Mouse (Mus musculus) bone marrow, adult 2 months (tissue): ENCODE measurements around the gene Col4a2. TPM values are rescaled to one million over a fixed set of nuclear protein-coding genes. Genes with fewer than 3 reads are reported as not detected.
A peak's percentile ranks its signal among the peaks of the same experiment; 100 is the strongest.

Experiments used
- H3K27ac ChIP-seq: fragments of 200-500 bp; 2 replicates; pipeline ENCODE4 v1.5.1; 2012; ENCODE audit warnings: low read depth, mild to moderate bottlenecking, control low read depth, inconsistent platforms, low read length; ENCODE audit not compliant: control insufficient read depth, poor library complexity, insufficient read depth
- H3K4me1 ChIP-seq: fragments of 200-500 bp; 2 replicates; pipeline ENCODE4 v1.6.1; 2011; ENCODE audit warnings: low read length; ENCODE audit not compliant: control insufficient read depth, insufficient read depth
- H3K4me3 ChIP-seq: fragments of 200-500 bp; replicated peaks from 2 replicates; pipeline ENCODE3; 2011; ENCODE audit warnings: mild to moderate bottlenecking, low read depth, low read length, control low read depth; ENCODE audit not compliant: control insufficient read depth
- CTCF ChIP-seq: fragments of 200-500 bp; IDR thresholded peaks from 2 replicates; pipeline ENCODE4 v1.5.1; 2011; ENCODE audit warnings: low read length, control low read depth; ENCODE audit not compliant: control insufficient read depth, insufficient read depth
- POLR2A ChIP-seq: fragments of 200-500 bp; IDR thresholded peaks from 2 replicates; pipeline ENCODE4 v1.6.1; 2011; ENCODE audit warnings: low read depth, mild to moderate bottlenecking, control low read depth, low read length, borderline replicate concordance; ENCODE audit not compliant: control insufficient read depth
- WGBS: fragments of 180-500 bp; shearing (Covaris S2); methylation state at CpG from one replicate; pipeline ENCODE4 v1.1.7; 2018; 5-methylcytosine and 5-hydroxymethylcytosine counted together
- polyA plus RNA-seq: library from polyadenylated mRNA; stranded (reverse); fragments of >200 nt; gene quantifications from 2 replicates; pipeline ENCODE4 v1.2.4, GENCODE M21; 2011; ENCODE audit warnings: low replicate concordance; ENCODE audit not compliant: missing spikeins, insufficient read depth, insufficient read length

The Col4a2 gene
- polyA plus RNA-seq, 1 experiment = 3.9 TPM

- Histone ChIP-seq H3K4me3 (no peak overlapping the region), H3K4me1 (no peaks in the 10 kb centered on the region), H3K27ac (no peak overlapping the region)
- 84% methylated on average over 3 of the region's 3 CpGs for WGBS
- no peak for TF ChIP-seq CTCF
- TF ChIP-seq POLR2A = no peak
Observed at GRCm38 (mm10) chr8:11382933-11383332, 70.3 kb downstream of the Col4a2 start.

GRCm38 (mm10) chr8:11383379-11383778 is 70.8 kb downstream of the Col4a2 start:
- H3K4me1 ChIP-seq = no peaks in the 10 kb centered on the region
- TF ChIP-seq POLR2A (no peak), CTCF (no peak)
- H3K27ac ChIP-seq = no peak overlapping the region
- WGBS = 79% methylated on average over 3 of the region's 3 CpGs
- no peak overlapping the region for H3K4me3 ChIP-seq

- Histone ChIP-seq H3K4me3 (no peak overlapping the region), H3K27ac (no peak overlapping the region), H3K4me1 (no peaks in the 10 kb centered on the region)
- 84% methylated on average over 4 of the region's 4 CpGs for WGBS
- no peak for TF ChIP-seq POLR2A
- no peak for TF ChIP-seq CTCF
Observed at GRCm38 (mm10) chr8:11384841-11385240, 72.2 kb downstream of the Col4a2 start.

- Histone ChIP-seq H3K4me3 (no peak overlapping the region), H3K27ac (no peak overlapping the region), H3K4me1 (no peaks in the 10 kb centered on the region)
- 74% methylated on average over 9 of the region's 9 CpGs for WGBS
- TF ChIP-seq POLR2A (no peak), CTCF (no peak)
Observed at GRCm38 (mm10) chr8:11385272-11385905, 72.8 kb downstream of the Col4a2 start.

- H3K4me1 ChIP-seq = no peaks in the 10 kb centered on the region
- no peak overlapping the region for H3K27ac ChIP-seq
- TF ChIP-seq POLR2A = no peak
- no peak for TF ChIP-seq CTCF
- no peak overlapping the region for H3K4me3 ChIP-seq
- WGBS = 91% methylated on average over 4 of the region's 4 CpGs
Observed at GRCm38 (mm10) chr8:11387282-11387681, 74.7 kb downstream of the Col4a2 start.

GRCm38 (mm10) chr8:11389275-11390050 is 76.9 kb downstream of the Col4a2 start:
- no peak overlapping the region for H3K27ac ChIP-seq
- H3K4me1 ChIP-seq = no peaks in the 10 kb centered on the region; the same call in 1 of the 2 replicates
- TF ChIP-seq CTCF (no peak), POLR2A (no peak)
- WGBS = 77% methylated on average over 11 of the region's 11 CpGs
- H3K4me3 ChIP-seq = no peak overlapping the region

- TF ChIP-seq CTCF (peak; percentile 86), POLR2A (no peak)
- no peak overlapping the region for H3K4me3 ChIP-seq
- peaks cover 4% of the 10 kb centered on the region for H3K4me1 ChIP-seq
- no peak overlapping the region for H3K27ac ChIP-seq
- WGBS = 7% methylated on average over 1 of the region's 1 CpGs
Observed at GRCm38 (mm10) chr8:11392739-11393138, 80.1 kb downstream of the Col4a2 start.

GRCm38 (mm10) chr8:11393161-11393560 is 80.6 kb downstream of the Col4a2 start:
- WGBS = 26% methylated on average over 7 of the region's 7 CpGs
- TF ChIP-seq POLR2A (no peak), CTCF (no peak)
- Histone ChIP-seq H3K4me1 (peaks cover 4% of the 10 kb centered on the region), H3K4me3 (no peak overlapping the region), H3K27ac (no peak overlapping the region)
